Mouse (Mus musculus): ENCODE data around the gene Dazap1.
A peak's percentile ranks its signal among the peaks of the same experiment; 100 is the strongest.

Dazap1 gene

GRCm38 (mm10) chr10:80298571-80299281 is 37.4 kb downstream of the Dazap1 start:
- DNase-seq (ENCODE audit: low spot score) = no peak

- no peak for DNase-seq (ENCODE audit: low spot score)
Observed at GRCm38 (mm10) chr10:80299301-80299700, 38.0 kb downstream of the Dazap1 start.

DNA sequence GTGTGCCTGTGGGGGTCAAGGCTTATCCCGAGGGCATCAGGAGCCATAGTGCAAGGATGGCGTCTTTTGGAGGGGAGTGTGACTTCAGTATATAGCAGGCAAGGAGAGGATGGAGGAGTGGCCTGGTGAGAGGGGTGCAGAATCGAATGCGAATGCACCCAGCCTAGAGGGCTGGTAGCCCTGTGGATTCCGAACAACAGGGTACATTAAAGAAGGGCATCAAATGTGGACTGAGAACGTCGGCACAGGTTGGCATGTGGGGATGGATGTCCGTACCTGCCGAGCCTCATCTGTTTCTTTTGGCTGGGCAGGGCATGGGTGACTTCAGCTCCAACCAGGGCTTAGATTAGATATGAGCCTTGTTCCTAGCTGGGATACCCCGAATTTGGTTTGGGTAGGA is 38.5 kb downstream of the Dazap1 start:
- no peak for DNase-seq (ENCODE audit: low spot score)

DNA sequence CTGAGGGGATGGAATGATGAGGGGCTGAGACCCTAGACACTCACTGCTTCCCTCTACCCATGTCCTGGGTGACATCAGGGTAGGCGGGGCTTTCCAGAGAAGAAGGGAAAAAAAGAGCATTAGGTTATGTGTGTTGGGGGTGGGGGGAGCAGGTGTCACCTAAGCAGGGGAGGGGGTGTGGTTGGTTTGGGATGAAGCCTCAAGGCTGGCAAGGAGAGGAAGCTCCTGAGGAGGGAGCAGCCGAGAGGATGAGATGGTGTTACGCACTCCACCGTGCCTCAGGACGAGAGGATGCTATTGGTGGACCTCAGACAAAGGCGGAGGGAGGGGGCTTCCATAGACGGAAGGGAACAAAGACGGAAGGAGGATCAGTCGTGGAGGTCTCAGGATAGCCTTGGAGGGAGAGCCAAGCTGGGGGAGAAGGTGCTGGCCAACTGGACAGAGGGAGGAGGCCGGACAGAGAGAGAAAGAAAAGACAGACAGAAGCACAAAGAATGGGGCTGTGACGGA is 39.4 kb downstream of the Dazap1 start:
- no peak for DNase-seq (ENCODE audit: low spot score)

- no peak for DNase-seq (ENCODE audit: low spot score)
Observed at GRCm38 (mm10) chr10:80301256-80302081, 40.2 kb downstream of the Dazap1 start.

GRCm38 (mm10) chr10:80302082-80302355 is 40.7 kb downstream of the Dazap1 start:
- no peak for DNase-seq (ENCODE audit: low spot score)

GRCm38 (mm10) chr10:80302471-80302881 is 41.2 kb downstream of the Dazap1 start:
- DNase-seq (ENCODE audit: low spot score) = peak; percentile 57

- DNase-seq (ENCODE audit: low spot score) = no peak
Observed at GRCm38 (mm10) chr10:80304458-80304857, 43.2 kb downstream of the Dazap1 start.

GRCm38 (mm10) chr10:80304862-80305261 is 43.6 kb downstream of the Dazap1 start:
- DNase-seq (ENCODE audit: low spot score) = no peak

GRCm38 (mm10) chr10:80311560-80311959 is 50.3 kb downstream of the Dazap1 start:
- no peak for DNase-seq (ENCODE audit: low spot score)

DNA sequence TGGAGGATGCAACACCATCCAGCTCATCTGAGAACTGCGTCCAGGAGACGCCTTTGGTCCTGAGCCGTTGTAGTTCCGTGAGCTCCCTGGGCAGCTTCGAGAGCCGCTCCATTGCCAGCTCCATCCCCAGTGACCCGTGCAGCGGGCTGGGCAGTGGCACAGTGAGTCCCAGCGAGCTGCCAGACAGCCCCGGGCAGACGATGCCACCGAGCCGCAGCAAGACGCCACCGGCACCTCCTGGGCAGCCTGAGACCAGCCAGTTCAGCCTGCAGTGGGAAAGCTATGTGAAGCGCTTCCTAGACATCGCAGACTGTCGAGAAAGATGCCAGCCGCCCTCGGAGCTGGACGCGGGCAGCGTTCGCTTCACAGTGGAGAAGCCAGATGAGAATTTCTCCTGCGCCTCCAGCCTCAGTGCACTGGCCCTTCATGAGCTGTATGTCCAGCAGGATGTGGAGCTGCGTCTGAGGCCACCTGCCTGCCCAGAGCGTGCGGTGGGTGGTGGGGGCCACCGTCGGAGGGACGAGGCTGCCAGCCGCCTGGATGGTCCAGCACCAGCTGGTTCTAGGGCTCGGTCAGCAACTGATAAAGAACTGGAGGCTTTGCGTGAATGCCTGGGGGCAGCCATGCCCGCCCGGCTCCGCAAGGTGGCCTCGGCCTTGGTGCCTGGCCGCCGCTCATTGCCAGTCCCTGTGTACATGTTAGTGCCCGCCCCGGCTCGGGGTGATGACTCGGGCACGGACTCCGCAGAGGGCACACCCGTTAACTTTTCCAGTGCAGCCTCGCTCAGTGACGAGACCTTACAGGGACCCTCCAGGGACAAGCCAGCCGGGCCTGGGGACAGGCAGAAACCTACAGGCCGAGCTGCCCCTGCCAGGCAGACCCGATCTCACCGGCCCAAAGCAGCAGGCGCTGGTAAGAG is 51.6 kb downstream of the Dazap1 start:
- DNase-seq (ENCODE audit: low spot score) = no peak

DNA sequence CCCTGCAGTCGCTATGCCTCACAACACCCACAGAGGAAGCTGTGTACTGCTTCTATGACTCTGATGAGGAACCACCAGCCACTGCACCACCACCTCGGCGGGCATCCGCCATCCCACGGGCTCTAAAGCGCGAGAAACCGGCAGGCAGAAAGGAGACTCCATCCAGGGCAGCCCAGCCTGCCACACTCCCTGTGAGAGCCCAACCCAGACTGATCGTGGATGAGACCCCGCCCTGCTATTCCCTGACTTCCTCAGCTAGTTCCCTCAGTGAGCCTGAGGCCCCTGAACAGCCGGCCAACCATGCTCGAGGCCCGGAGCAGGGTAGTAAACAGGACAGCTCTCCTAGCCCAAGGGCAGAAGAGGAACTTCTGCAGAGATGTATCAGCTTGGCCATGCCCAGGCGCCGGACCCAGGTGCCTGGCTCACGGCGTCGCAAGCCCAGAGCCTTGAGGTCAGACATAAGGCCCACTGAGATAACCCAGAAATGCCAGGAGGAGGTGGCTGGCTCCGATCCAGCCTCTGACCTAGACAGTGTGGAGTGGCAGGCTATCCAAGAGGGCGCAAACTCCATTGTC is 52.4 kb downstream of the Dazap1 start:
- DNase-seq (ENCODE audit: low spot score) = no peak

- DNase-seq (ENCODE audit: low spot score) = no peak
Observed at GRCm38 (mm10) chr10:80314494-80315001, 53.3 kb downstream of the Dazap1 start.

- DNase-seq (ENCODE audit: low spot score) = no peak
Observed at GRCm38 (mm10) chr10:80315315-80315714, 54.0 kb downstream of the Dazap1 start.

- DNase-seq (ENCODE audit: low spot score) = no peak
Observed at GRCm38 (mm10) chr10:80316359-80316781, 55.1 kb downstream of the Dazap1 start.

- DNase-seq (ENCODE audit: low spot score) = no peak
Observed at GRCm38 (mm10) chr10:80317011-80317410, 55.7 kb downstream of the Dazap1 start.

GRCm38 (mm10) chr10:80320340-80320760 is 59.1 kb downstream of the Dazap1 start, which contains the start of gene 2310011J03Rik:
Gene 2310011J03Rik, minus strand, starts transcription at chr10:80320537.
- peak; percentile 79 for DNase-seq (ENCODE audit: low spot score)

- DNase-seq (ENCODE audit: low spot score) = no peak
Observed at GRCm38 (mm10) chr10:80321014-80321669, 59.9 kb downstream of the Dazap1 start.

GRCm38 (mm10) chr10:80321670-80322581 is 60.6 kb downstream of the Dazap1 start:
- DNase-seq (ENCODE audit: low spot score) = no peak

DNA sequence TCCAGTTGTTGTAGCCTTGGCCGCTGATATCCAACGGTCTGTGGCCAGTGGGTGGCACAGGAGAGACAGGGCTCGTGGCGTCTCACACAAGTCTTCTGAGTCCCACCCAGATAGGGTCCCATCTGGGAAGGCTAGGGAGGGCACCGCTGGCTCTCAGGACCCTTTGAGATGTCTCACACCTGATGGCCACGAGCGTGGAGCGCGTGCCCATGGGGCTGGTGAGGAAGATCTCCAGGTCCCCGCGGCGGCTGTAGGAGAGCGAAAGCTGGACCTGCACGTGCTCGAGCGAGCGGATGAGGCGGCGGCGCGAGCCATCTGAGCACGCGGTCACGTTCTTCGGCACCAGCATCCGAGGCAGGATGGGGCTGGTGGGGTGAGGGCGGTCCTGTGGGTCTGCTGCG is 61.5 kb downstream of the Dazap1 start:
- DNase-seq (ENCODE audit: low spot score) = no peak

Data from ovary, postnatal 14 days (tissue).